8 mouse cellular contexts compared by ENCODE assay signal in the genomic region with DNA sequence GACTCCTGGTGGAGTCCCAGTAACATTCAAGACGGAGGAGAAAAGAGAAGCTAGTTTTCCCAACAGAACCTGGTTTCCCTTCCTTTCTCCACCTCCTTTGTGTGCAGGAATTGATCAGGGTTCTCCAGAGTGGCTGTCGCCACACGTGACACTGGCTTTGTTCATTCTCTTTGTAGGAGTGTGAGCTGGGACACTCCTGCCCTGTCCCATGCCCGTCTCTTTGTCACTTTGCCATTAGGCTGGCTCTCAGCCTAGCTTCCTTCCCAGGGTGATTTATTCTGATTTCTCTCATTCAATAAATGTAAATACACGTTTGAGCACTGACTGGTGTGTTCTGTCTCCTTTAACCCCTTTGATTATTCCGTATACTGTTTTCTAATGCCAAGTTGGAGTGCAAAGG. TPM values are rescaled to one million over a fixed set of nuclear protein-coding genes. Genes with fewer than 3 reads are reported as not detected.
DNase-seq lines count a peak whose midpoint lies in the region; ATAC-seq lines count a peak whose summit lies in the region.

No protein-coding gene starts in this region.

- H3K4me2 ChIP-seq in liver, embryonic 15.5 days, result no peak overlapping the region
- H3K4me2 ChIP-seq in liver, embryonic 12.5 days, result no peak overlapping the region
- H3K4me2 ChIP-seq in hindbrain, embryonic 16.5 days (ENCODE audit: low read length), result no peak overlapping the region
- no peak overlapping the region for H3K4me2 ChIP-seq in neural tube, embryonic 14.5 days (ENCODE audit: low read depth, low read length)

- no peak overlapping the region for H3K4me3 ChIP-seq in liver, embryonic 15.5 days (replicated peaks)
- no peak overlapping the region for H3K4me3 ChIP-seq in liver, embryonic 12.5 days
- H3K4me3 ChIP-seq in hindbrain, embryonic 16.5 days (ENCODE audit: low read length), result no peak overlapping the region
- H3K4me3 ChIP-seq in neural tube, embryonic 14.5 days (ENCODE audit: low read depth, low read length), result no peak overlapping the region

- DNase-seq in adrenal gland, postnatal 14 days, result peak; percentile 41
- no peak for DNase-seq in adrenal gland, adult 18-20 months (ENCODE audit: low spot score in 2 of 2)
- no peak for DNase-seq in cerebellum, adult 11 months
- DNase-seq in layer of hippocampus, adult 18-20 months (ENCODE audit: low spot score in 2 of 2), result no peak

- H3K9me3 ChIP-seq in liver, embryonic 15.5 days (replicated peaks), result no peaks in the 10 kb centered on the region
- H3K9me3 ChIP-seq in liver, embryonic 12.5 days (replicated peaks), result no peaks in the 10 kb centered on the region
- peaks cover 2% of the 10 kb centered on the region; the same call in 1 of the 2 replicates for H3K9me3 ChIP-seq in hindbrain, embryonic 16.5 days (ENCODE audit: control insufficient read depth, low read length)
- no peaks in the 10 kb centered on the region for H3K9me3 ChIP-seq in neural tube, embryonic 14.5 days (ENCODE audit: control insufficient read depth, low read length)

- H3K27ac ChIP-seq in liver, embryonic 15.5 days (replicated peaks), result peak overlapping the region; percentile 42
- no peak overlapping the region for H3K27ac ChIP-seq in liver, embryonic 12.5 days
- H3K27ac ChIP-seq in hindbrain, embryonic 16.5 days (ENCODE audit: low read depth, low read length), result no peak overlapping the region
- peak overlapping the region; percentile 34; the same call in 1 of the 2 replicates for H3K27ac ChIP-seq in neural tube, embryonic 14.5 days (ENCODE audit: low read depth, low read length)

- ATAC-seq in liver, embryonic 15.5 days (ENCODE audit: insufficient read depth), result no peak
- no peak for ATAC-seq in liver, embryonic 12.5 days
- ATAC-seq in hindbrain, embryonic 16.5 days, result peak; percentile 83
- ATAC-seq in neural tube, embryonic 14.5 days (ENCODE audit: low read depth), result peak; percentile 91

- H3K4me1 ChIP-seq in liver, embryonic 15.5 days (replicated peaks), result peaks cover 16% of the 10 kb centered on the region; the same call in 1 of the 2 replicates
- H3K4me1 ChIP-seq in liver, embryonic 12.5 days, result 0 out of 2 replicates have a peak, but pooled peaks cover 5% of the 10 kb centered on the region
- no peaks in the 10 kb centered on the region; the same call in 1 of the 2 replicates for H3K4me1 ChIP-seq in hindbrain, embryonic 16.5 days (ENCODE audit: control insufficient read depth, insufficient read depth, low read depth, low read length)
- H3K4me1 ChIP-seq in neural tube, embryonic 14.5 days (ENCODE audit: control insufficient read depth, insufficient read depth, low read length), result no peaks in the 10 kb centered on the region

- WGBS in liver, embryonic 15.5 days (ENCODE audit: insufficient replicate concordance), result 56% methylated on average over 6 of the region's 6 CpGs
- WGBS in liver, embryonic 12.5 days (ENCODE audit: insufficient replicate concordance), result 52% methylated on average over 6 of the region's 6 CpGs
- WGBS in hindbrain, embryonic 16.5 days, result 21% methylated on average over 6 of the region's 6 CpGs
- 32% methylated on average over 6 of the region's 6 CpGs for WGBS in neural tube, embryonic 14.5 days

- no peaks in the 10 kb centered on the region for H3K36me3 ChIP-seq in liver, embryonic 15.5 days (replicated peaks)
- H3K36me3 ChIP-seq in liver, embryonic 12.5 days, result no peaks in the 10 kb centered on the region
- H3K36me3 ChIP-seq in hindbrain, embryonic 16.5 days (ENCODE audit: control insufficient read depth, insufficient read depth, low read length), result no peaks in the 10 kb centered on the region
- no peaks in the 10 kb centered on the region for H3K36me3 ChIP-seq in neural tube, embryonic 14.5 days (ENCODE audit: control insufficient read depth, insufficient read depth, low read length)

- no peak overlapping the region for H3K9ac ChIP-seq in liver, embryonic 15.5 days
- no peak overlapping the region for H3K9ac ChIP-seq in liver, embryonic 12.5 days
- H3K9ac ChIP-seq in hindbrain, embryonic 16.5 days (ENCODE audit: low read depth, low read length), result no peak overlapping the region
- H3K9ac ChIP-seq in neural tube, embryonic 14.5 days (replicated peaks; ENCODE audit: low read depth, low read length), result no peak overlapping the region

- H3K27me3 ChIP-seq in liver, embryonic 15.5 days, result no peaks in the 10 kb centered on the region
- H3K27me3 ChIP-seq in liver, embryonic 12.5 days (replicated peaks), result no peaks in the 10 kb centered on the region
- no peaks in the 10 kb centered on the region for H3K27me3 ChIP-seq in hindbrain, embryonic 16.5 days (replicated peaks; ENCODE audit: control insufficient read depth, insufficient read depth, low read length)
- H3K27me3 ChIP-seq in neural tube, embryonic 14.5 days (ENCODE audit: control insufficient read depth, insufficient read depth, low read length), result no peaks in the 10 kb centered on the region

RNA-seq across cellular contexts. Expression of gene Fndc3b, which starts 55.3 kb away (rescaled TPM):
- 105 and 107 TPM in 2 replicates for total RNA-seq in adrenal gland, postnatal 14 days (2021)
- 100 to 1,000 TPM; 128 to 148 TPM for total RNA-seq in adrenal gland, adult 18-20 months (2021)
- 8.5 and 10.8 TPM in 2 replicates for polyA plus RNA-seq in liver, embryonic 15.5 days (2015; fragmentation: Nextera tagmentation; extraction: Ambion mirVana)
- polyA plus RNA-seq in liver, embryonic 12.5 days (2016; fragmentation: Nextera tagmentation; extraction: Ambion mirVana), result 9.4 and 9.7 TPM in 2 replicates
- polyA plus RNA-seq in hindbrain, embryonic 16.5 days (2015; fragmentation: Nextera tagmentation; extraction: Ambion mirVana), result 7.5 and 9.4 TPM in 2 replicates
- 8.8 and 12.4 TPM in 2 replicates for polyA plus RNA-seq in neural tube, embryonic 14.5 days (2014; fragmentation: Nextera tagmentation; extraction: Ambion mirVana)
- total RNA-seq in layer of hippocampus, adult 18-20 months (2021), result 10 to 100 TPM; 20.5 to 21.2 TPM

Comparison
In these comparisons a context has a peak if more than half of its experiments do, and no peak if none do; other contexts are left out.
1. H3K27ac ChIP-seq: peak in liver, embryonic 15.5 days (single experiment) and neural tube, embryonic 14.5 days (single experiment); none in liver, embryonic 12.5 days (single experiment) and hindbrain, embryonic 16.5 days (single experiment).
2. ATAC-seq: peak in hindbrain, embryonic 16.5 days (single experiment) and neural tube, embryonic 14.5 days (single experiment); none in liver, embryonic 15.5 days (single experiment) and liver, embryonic 12.5 days (single experiment).